Mouse (Mus musculus) heart, postnatal 0 days (tissue): ENCODE measurements around the gene Shq1. TPM values are rescaled to one million over a fixed set of nuclear protein-coding genes. Genes with fewer than 3 reads are reported as not detected.

ENCODE experiments used
- ATAC-seq: fragments of 200-750 bp; cut with Nextera tagmentation; 2 replicates; pipeline ENCODE4 v1.8.0; 2017; ENCODE audit warnings: low read depth, moderate number of reproducible peaks, moderate library complexity; ENCODE audit not compliant: insufficient read depth
- DNase-seq: peaks from one replicate; pipeline ENCODE4 v3.0.0-alpha.2; 2016; ENCODE audit warnings: low spot score
- H3K27ac ChIP-seq: fragments of 300-500 bp; sonication (generic); 2 replicates; pipeline ENCODE4 v1.5.1; 2014; ENCODE audit warnings: low read depth, mild to moderate bottlenecking
- H3K27me3 ChIP-seq: fragments of 300-500 bp; sonication (generic); 2 replicates; pipeline ENCODE4 v1.6.1; 2014; ENCODE audit warnings: low read length, mixed read lengths; ENCODE audit not compliant: control insufficient read depth, insufficient read depth
- H3K36me3 ChIP-seq: fragments of 300-500 bp; sonication (generic); replicated peaks from 2 replicates; pipeline ENCODE4 v1.6.1; 2014; ENCODE audit warnings: low read length, mixed read lengths; ENCODE audit not compliant: control insufficient read depth, insufficient read depth
- H3K4me1 ChIP-seq: fragments of 300-500 bp; sonication (generic); 2 replicates; pipeline ENCODE4 v1.6.1; 2014; ENCODE audit warnings: antibody characterized with exemption; ENCODE audit not compliant: control insufficient read depth, insufficient read depth
- H3K4me2 ChIP-seq: fragments of 300-500 bp; sonication (generic); 2 replicates; pipeline ENCODE4 v1.6.1; 2014; ENCODE audit warnings: low read depth, mild to moderate bottlenecking, low read length, moderate library complexity
- H3K4me3 ChIP-seq: fragments of 300-500 bp; sonication (generic); 2 replicates; pipeline ENCODE4 v1.5.1; 2014; ENCODE audit warnings: low read depth, low read length
- H3K9ac ChIP-seq: fragments of 300-500 bp; sonication (generic); replicated peaks from 2 replicates; pipeline ENCODE4 v1.6.1; 2014; ENCODE audit warnings: low read depth, low read length, mixed read lengths
- H3K9me3 ChIP-seq: fragments of 300-500 bp; sonication (generic); replicated peaks from 2 replicates; pipeline ENCODE4 v1.6.1; 2016; ENCODE audit warnings: low read length; ENCODE audit not compliant: control insufficient read depth
- CTCF ChIP-seq: IDR thresholded peaks from 2 replicates; pipeline ENCODE4 v1.5.1; 2016; ENCODE audit warnings: antibody characterized with exemption, control low read depth, low read depth
- EP300 ChIP-seq: IDR thresholded peaks from 2 replicates; pipeline ENCODE4 v1.6.1; 2016; ENCODE audit warnings: antibody characterized with exemption, low read depth
- WGBS: fragments of 180-500 bp; shearing (Covaris S2); extraction: QIAGEN DNeasy Blood & Tissue Kit; methylation state at CpG from one replicate; pipeline ENCODE4 v1.1.7; 2014; 5-methylcytosine and 5-hydroxymethylcytosine counted together
- polyA plus RNA-seq: library from polyadenylated mRNA; unstranded; fragments of >200 nt; fragmentation: Nextera tagmentation; extraction: Ambion mirVana; gene quantifications from 2 replicates; pipeline ENCODE4 v1.2.1, GENCODE M21; 2015
- total RNA-seq: library from RNA; depleted of rRNA; stranded (reverse); fragments of >200 nt; gene quantifications from 2 replicates; pipeline ENCODE4 v1.2.3, GENCODE M21; 2014; ENCODE audit warnings: low replicate concordance

The Shq1 gene
- total and polyA plus RNA-seq, 2 experiments from 2014 or later = 1.4 to 5.1 TPM

DNA sequence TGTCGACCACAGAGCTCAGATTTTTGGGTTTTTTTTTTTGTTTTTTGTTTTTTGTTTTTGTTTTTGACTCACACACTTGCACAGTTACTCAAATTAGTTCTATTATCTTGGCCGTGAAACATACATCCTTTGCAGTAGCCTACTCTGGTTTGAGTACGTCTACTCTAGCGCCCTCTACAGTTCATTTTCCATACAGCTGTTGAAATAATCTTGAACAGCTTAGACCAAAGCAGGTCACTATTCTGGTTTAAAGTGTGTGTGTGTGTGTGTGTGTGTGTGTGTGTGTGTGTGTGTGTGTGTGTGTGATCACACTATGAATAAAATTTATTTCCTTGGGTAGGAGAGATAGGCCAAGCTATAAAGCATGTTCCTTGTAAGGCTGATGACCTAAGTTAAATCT lies 39.2 kb upstream of the Shq1 start:
- Histone ChIP-seq H3K4me1 (no peaks in the 10 kb centered on the region), H3K4me2 (no peak overlapping the region), H3K9ac (no peak overlapping the region), H3K9me3 (no peaks in the 10 kb centered on the region), H3K27me3 (peaks cover 21% of the 10 kb centered on the region), H3K36me3 (no peaks in the 10 kb centered on the region), H3K27ac (no peak overlapping the region), H3K4me3 (no peak overlapping the region)
- TF ChIP-seq EP300 (no peak), CTCF (peak; percentile 29)
- WGBS = 32% methylated on average over 4 of the region's 4 CpGs
- ATAC-seq = no peak
- DNase-seq = no peak

DNA sequence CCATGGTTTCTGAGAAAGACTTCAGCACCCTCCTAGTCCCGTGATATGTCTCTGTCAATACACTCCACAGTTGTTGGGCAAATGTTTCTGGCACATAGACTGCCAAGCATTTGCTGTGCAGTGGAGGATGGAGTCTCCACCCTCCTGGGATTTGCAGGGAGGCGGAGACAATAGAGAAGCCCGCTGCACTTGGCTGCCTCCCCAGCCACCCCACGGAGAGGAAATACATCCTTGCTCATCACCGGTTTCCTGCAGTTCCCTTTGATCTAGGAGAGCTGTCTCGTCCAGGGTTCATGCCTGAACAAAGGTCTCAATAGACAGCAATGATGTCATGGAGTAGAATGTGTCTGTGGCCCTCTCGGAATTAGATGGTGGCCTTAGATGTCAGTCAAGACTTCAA lies 38.5 kb upstream of the Shq1 start:
- no peaks in the 10 kb centered on the region for H3K9me3 ChIP-seq
- TF ChIP-seq CTCF (no peak), EP300 (0 out of 2 replicates have a peak, but pooled peaks have one; percentile 17)
- H3K36me3 ChIP-seq = no peaks in the 10 kb centered on the region
- H3K27me3 ChIP-seq = peaks cover 28% of the 10 kb centered on the region
- 0 out of 2 replicates have a peak, but pooled peaks cover 1% of the 10 kb centered on the region for H3K4me1 ChIP-seq
- DNase-seq (no peak), ATAC-seq (no peak; the same call in 1 of the 2 replicates)
- H3K9ac ChIP-seq = no peak overlapping the region
- no peak overlapping the region for H3K4me3 ChIP-seq
- H3K27ac ChIP-seq = no peak overlapping the region
- WGBS = 22% methylated on average over 7 of the region's 7 CpGs
- no peak overlapping the region for H3K4me2 ChIP-seq

DNA sequence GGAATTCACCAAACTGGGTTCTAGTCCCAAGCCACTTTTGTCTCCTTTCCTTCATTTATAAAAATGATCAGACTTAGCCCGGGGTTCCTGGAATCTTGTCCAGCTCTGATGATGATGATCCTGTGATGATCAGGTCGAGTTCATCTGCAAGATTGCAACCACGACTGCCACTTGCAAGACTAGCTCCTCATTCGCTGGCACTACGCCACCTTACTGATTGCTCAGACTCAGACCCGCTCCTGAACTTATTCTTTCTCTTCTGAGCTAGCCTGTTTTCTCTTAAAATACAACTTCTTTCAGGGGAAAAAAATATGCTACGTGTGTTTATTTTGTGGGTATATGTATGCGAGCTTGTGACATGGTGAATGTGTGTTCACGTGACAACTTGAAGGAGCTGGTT lies 38.0 kb upstream of the Shq1 start:
- Histone ChIP-seq H3K36me3 (no peaks in the 10 kb centered on the region), H3K27ac (no peak overlapping the region), H3K27me3 (peaks cover 33% of the 10 kb centered on the region), H3K9me3 (no peaks in the 10 kb centered on the region), H3K4me1 (0 out of 2 replicates have a peak, but pooled peaks cover 6% of the 10 kb centered on the region), H3K4me2 (no peak overlapping the region), H3K4me3 (no peak overlapping the region), H3K9ac (no peak overlapping the region)
- ATAC-seq (no peak), DNase-seq (no peak)
- WGBS = 65% methylated on average over 9 of the region's 9 CpGs
- TF ChIP-seq CTCF (no peak), EP300 (no peak)

DNA sequence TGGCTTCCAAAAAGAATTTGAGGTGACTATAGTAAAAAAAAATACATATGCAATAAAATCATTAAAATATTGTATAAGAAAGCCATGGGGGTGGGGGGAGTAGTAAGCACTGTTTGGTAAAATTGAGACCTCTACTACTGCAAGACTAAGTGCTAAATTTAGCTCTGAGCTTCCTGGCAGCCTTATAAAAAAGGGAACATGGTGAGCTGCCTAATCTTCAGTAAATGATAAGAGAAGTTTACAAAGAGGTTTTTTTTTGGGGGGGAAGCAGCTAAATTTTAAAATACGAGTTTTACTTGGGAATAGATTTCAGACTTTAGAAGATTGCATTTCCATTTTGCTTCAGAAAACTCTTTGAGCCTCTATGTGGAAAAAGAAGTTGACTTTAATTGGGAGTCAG lies 37.3 kb upstream of the Shq1 start:
- 46% methylated on average over 1 of the region's 1 CpGs for WGBS
- DNase-seq (no peak), ATAC-seq (no peak)
- Histone ChIP-seq H3K27ac (no peak overlapping the region), H3K9me3 (no peaks in the 10 kb centered on the region), H3K36me3 (no peaks in the 10 kb centered on the region), H3K9ac (no peak overlapping the region), H3K4me2 (no peak overlapping the region), H3K4me1 (0 out of 2 replicates have a peak, but pooled peaks cover 6% of the 10 kb centered on the region), H3K27me3 (peaks cover 40% of the 10 kb centered on the region), H3K4me3 (no peak overlapping the region)
- no peak for TF ChIP-seq CTCF
- no peak for TF ChIP-seq EP300

DNA sequence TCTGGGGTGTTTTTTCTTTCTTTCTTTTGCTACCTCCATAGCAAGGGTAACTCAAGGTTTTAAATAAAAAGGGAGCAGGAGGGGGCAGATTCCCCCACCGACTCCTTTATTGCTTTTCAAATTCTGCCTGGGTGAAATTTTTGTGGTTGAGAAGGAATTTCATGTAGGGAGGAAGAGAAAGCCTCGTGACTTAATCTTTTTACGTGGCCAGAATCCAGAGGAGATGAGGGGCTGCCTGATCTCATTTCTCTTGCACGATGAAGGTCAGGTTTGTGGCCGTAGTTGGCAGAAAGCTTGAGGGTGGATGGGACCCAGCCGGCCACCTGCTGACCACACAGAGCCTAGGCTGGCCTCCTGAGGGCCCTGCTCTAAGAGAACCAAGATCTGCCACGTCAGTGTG lies 36.6 kb upstream of the Shq1 start:
- TF ChIP-seq CTCF = no peak
- TF ChIP-seq EP300 = no peak
- H3K36me3 ChIP-seq = no peaks in the 10 kb centered on the region
- 58% methylated on average over 7 of the region's 7 CpGs for WGBS
- no peak for ATAC-seq
- 0 out of 2 replicates have a peak, but pooled peaks cover 6% of the 10 kb centered on the region for H3K4me1 ChIP-seq
- DNase-seq = no peak
- no peak overlapping the region for H3K27ac ChIP-seq
- H3K9ac ChIP-seq = no peak overlapping the region
- H3K4me2 ChIP-seq = no peak overlapping the region
- no peak overlapping the region for H3K4me3 ChIP-seq
- H3K9me3 ChIP-seq = no peaks in the 10 kb centered on the region
- H3K27me3 ChIP-seq = peaks cover 47% of the 10 kb centered on the region

DNA sequence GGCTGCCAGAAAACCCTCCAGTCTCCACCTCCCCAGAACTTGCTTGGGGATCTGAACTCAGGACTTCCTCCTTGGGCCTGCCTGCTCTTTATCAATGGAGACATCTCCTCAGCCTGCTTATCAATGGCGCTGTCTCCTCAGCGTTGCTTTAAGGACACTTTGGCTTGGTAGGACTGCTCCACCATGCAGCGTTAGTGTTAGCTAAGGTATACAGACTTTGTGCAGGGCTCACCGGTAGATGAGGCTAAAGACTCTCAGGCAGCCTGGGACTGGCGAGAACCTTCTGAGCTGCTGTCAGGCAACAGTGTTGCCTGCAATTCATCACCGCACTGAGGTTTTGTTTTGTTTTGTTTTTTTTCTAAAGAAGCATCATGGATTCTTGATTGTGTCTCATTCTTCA lies 35.9 kb upstream of the Shq1 start:
- Histone ChIP-seq H3K36me3 (no peaks in the 10 kb centered on the region), H3K4me3 (no peak overlapping the region), H3K9me3 (no peaks in the 10 kb centered on the region), H3K4me2 (no peak overlapping the region), H3K4me1 (0 out of 2 replicates have a peak, but pooled peaks cover 6% of the 10 kb centered on the region), H3K27me3 (peaks cover 48% of the 10 kb centered on the region), H3K9ac (no peak overlapping the region), H3K27ac (no peak overlapping the region)
- 65% methylated on average over 6 of the region's 6 CpGs for WGBS
- no peak for TF ChIP-seq CTCF
- no peak for TF ChIP-seq EP300
- no peak for ATAC-seq
- DNase-seq = no peak
